Comparison of ENCODE assay signal across 15 mouse cellular contexts in the genomic region with DNA sequence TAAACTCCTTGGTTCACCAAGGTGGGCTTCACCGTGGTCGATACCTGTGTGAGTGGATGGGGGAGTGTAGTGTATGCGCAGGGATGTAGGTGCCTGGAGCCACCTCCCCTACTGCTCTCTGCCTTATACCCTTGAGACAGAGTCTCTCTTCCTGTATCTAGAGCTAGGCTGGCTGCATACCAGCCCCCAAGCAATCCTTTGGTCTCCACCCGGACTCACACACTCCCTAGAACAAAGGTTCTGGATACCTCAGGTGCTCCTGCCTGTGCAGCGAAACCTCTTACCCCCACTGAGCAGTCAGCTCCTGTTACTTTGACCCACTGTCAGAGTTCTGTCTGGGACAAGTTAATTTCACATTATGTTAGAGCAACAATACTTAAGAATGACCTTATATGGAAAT. TPM values are rescaled to one million over a fixed set of nuclear protein-coding genes. Genes with fewer than 3 reads are reported as not detected.
A peak's percentile ranks its signal among the peaks of the same experiment; 100 is the strongest.
DNase-seq lines count a peak whose midpoint lies in the region; ATAC-seq lines count a peak whose summit lies in the region.
"Had no signal": no experiment of that assay in that cellular context is flagged by ENCODE, and none has a peak within 500 bp of the region (broad histone marks: within the 10 kb centered on the region; RNA-seq: fewer than 3 reads in every experiment).

No protein-coding gene starts in this region.

- no peak overlapping the region for H3K4me3 ChIP-seq in heart, embryonic 10.5 days
- H3K4me3 ChIP-seq in heart, embryonic 11.5 days (ENCODE audit: low read depth, low read length), result no peak overlapping the region
- no peak overlapping the region for H3K4me3 ChIP-seq in embryonic facial prominence, embryonic 13.5 days
- no peak overlapping the region for H3K4me3 ChIP-seq in kidney, embryonic 16.5 days (ENCODE audit: low read length)
- H3K4me3 ChIP-seq in midbrain, embryonic 16.5 days (ENCODE audit: low read depth, low read length), result no peak overlapping the region
- H3K4me3 ChIP-seq: lung, embryonic 15.5 days had no signal

- H3K9me3 ChIP-seq in heart, embryonic 10.5 days, result no peaks in the 10 kb centered on the region
- H3K9me3 ChIP-seq in heart, embryonic 11.5 days (replicated peaks; ENCODE audit: control insufficient read depth, low read length), result no peaks in the 10 kb centered on the region; the same call in 1 of the 2 replicates
- no peaks in the 10 kb centered on the region for H3K9me3 ChIP-seq in embryonic facial prominence, embryonic 13.5 days
- no peaks in the 10 kb centered on the region for H3K9me3 ChIP-seq in kidney, embryonic 16.5 days (ENCODE audit: low read length)
- no peaks in the 10 kb centered on the region for H3K9me3 ChIP-seq in midbrain, embryonic 16.5 days (replicated peaks; ENCODE audit: control insufficient read depth, low read length, poor library complexity, severe bottlenecking)
- H3K9me3 ChIP-seq: lung, embryonic 15.5 days had no signal

- DNase-seq in heart, embryonic 10.5 days (ENCODE audit: low spot score), result no peak
- no peak for DNase-seq in gastrocnemius, postnatal 14 days
- DNase-seq in MN1 (ENCODE audit: low spot score), result no peak
- DNase-seq in layer of hippocampus, adult 8-10 months (ENCODE audit: low spot score in 2 of 2), result no peak
- DNase-seq: adrenal gland, postnatal 25 days; cerebellum, adult 2 months; gastrocnemius, postnatal 10 days; heart, postnatal 36 days; thymus, postnatal 14 days had no signal

- peak overlapping the region; percentile 49; the same call in 1 of the 2 replicates for H3K27ac ChIP-seq in heart, embryonic 10.5 days
- no peak overlapping the region for H3K27ac ChIP-seq in heart, embryonic 11.5 days (ENCODE audit: low read depth, low read length)
- peak overlapping the region; percentile 100 for H3K27ac ChIP-seq in embryonic facial prominence, embryonic 13.5 days
- peak overlapping the region; percentile 26; the same call in 1 of the 2 replicates for H3K27ac ChIP-seq in kidney, embryonic 16.5 days (ENCODE audit: low read length)
- peak overlapping the region; percentile 100 for H3K27ac ChIP-seq in midbrain, embryonic 16.5 days (ENCODE audit: low read length)
- H3K27ac ChIP-seq: lung, embryonic 15.5 days had no signal

- H3K27me3 ChIP-seq in heart, embryonic 10.5 days (ENCODE audit: insufficient read depth, poor library complexity, severe bottlenecking), result no peaks in the 10 kb centered on the region
- no peaks in the 10 kb centered on the region for H3K27me3 ChIP-seq in heart, embryonic 11.5 days (ENCODE audit: control insufficient read depth, insufficient read depth, low read length)
- no peaks in the 10 kb centered on the region for H3K27me3 ChIP-seq in embryonic facial prominence, embryonic 13.5 days
- H3K27me3 ChIP-seq in kidney, embryonic 16.5 days (ENCODE audit: insufficient read depth, low read length), result no peaks in the 10 kb centered on the region
- no peaks in the 10 kb centered on the region for H3K27me3 ChIP-seq in midbrain, embryonic 16.5 days (ENCODE audit: control insufficient read depth, insufficient read depth, low read depth, low read length)
- H3K27me3 ChIP-seq: lung, embryonic 15.5 days; Patski had no signal

- H3K9ac ChIP-seq in heart, embryonic 11.5 days (ENCODE audit: low read depth, low read length), result no peak overlapping the region
- H3K9ac ChIP-seq in embryonic facial prominence, embryonic 13.5 days, result no peak overlapping the region
- H3K9ac ChIP-seq in kidney, embryonic 16.5 days (replicated peaks; ENCODE audit: low read length), result no peak overlapping the region
- H3K9ac ChIP-seq in midbrain, embryonic 16.5 days (ENCODE audit: low read depth, low read length), result no peak overlapping the region
- H3K9ac ChIP-seq: lung, embryonic 15.5 days had no signal

- intact Hi-C loops in gastrocnemius, postnatal 14 days (cut with DNase I; ENCODE audit: low total_unique reads), result no loop called here

- peaks cover 36% of the 10 kb centered on the region for H3K4me1 ChIP-seq in heart, embryonic 10.5 days
- peaks cover 17% of the 10 kb centered on the region for H3K4me1 ChIP-seq in heart, embryonic 11.5 days (ENCODE audit: control insufficient read depth, insufficient read depth, low read length)
- H3K4me1 ChIP-seq in embryonic facial prominence, embryonic 13.5 days, result peaks cover 37% of the 10 kb centered on the region
- H3K4me1 ChIP-seq in kidney, embryonic 16.5 days (ENCODE audit: insufficient read depth, low read length), result peaks cover 33% of the 10 kb centered on the region
- peaks cover 30% of the 10 kb centered on the region for H3K4me1 ChIP-seq in midbrain, embryonic 16.5 days (ENCODE audit: control insufficient read depth, insufficient read depth, low read length)

- 78% methylated on average over 5 of the region's 5 CpGs for WGBS in heart, embryonic 10.5 days
- WGBS in heart, embryonic 11.5 days (ENCODE audit: insufficient replicate concordance), result 78% methylated on average over 5 of the region's 5 CpGs
- 48% methylated on average over 5 of the region's 5 CpGs for WGBS in embryonic facial prominence, embryonic 13.5 days
- 73% methylated on average over 5 of the region's 5 CpGs for WGBS in kidney, embryonic 16.5 days
- WGBS in midbrain, embryonic 16.5 days, result 78% methylated on average over 5 of the region's 5 CpGs

- peaks cover 1% of the 10 kb centered on the region; the same call in 1 of the 2 replicates for H3K36me3 ChIP-seq in heart, embryonic 10.5 days
- no peaks in the 10 kb centered on the region for H3K36me3 ChIP-seq in heart, embryonic 11.5 days (ENCODE audit: control insufficient read depth, insufficient read depth, low read length)
- H3K36me3 ChIP-seq in embryonic facial prominence, embryonic 13.5 days, result no peaks in the 10 kb centered on the region
- H3K36me3 ChIP-seq in kidney, embryonic 16.5 days (ENCODE audit: insufficient read depth, low read length), result no peaks in the 10 kb centered on the region
- H3K36me3 ChIP-seq in midbrain, embryonic 16.5 days (ENCODE audit: control insufficient read depth, insufficient read depth, low read length), result no peaks in the 10 kb centered on the region
- H3K36me3 ChIP-seq: lung, embryonic 15.5 days had no signal

- ATAC-seq in heart, embryonic 11.5 days (replicated peaks; ENCODE audit: insufficient number of reproducible peaks, low FRiP score, low TSS enrichment), result no peak
- ATAC-seq in embryonic facial prominence, embryonic 13.5 days (ENCODE audit: insufficient number of reproducible peaks, insufficient read depth, low FRiP score, low TSS enrichment, low read depth), result no peak
- no peak for ATAC-seq in kidney, embryonic 16.5 days (ENCODE audit: low FRiP score, low TSS enrichment)
- no peak for ATAC-seq in midbrain, embryonic 16.5 days
- ATAC-seq: Patski had no signal

- no peak overlapping the region for H3K4me2 ChIP-seq in heart, embryonic 11.5 days
- H3K4me2 ChIP-seq in embryonic facial prominence, embryonic 13.5 days, result 0 out of 2 replicates have a peak overlapping the region, but pooled peaks have one; percentile 97
- H3K4me2 ChIP-seq in kidney, embryonic 16.5 days (replicated peaks; ENCODE audit: low read depth, low read length), result no peak overlapping the region
- H3K4me2 ChIP-seq in midbrain, embryonic 16.5 days (ENCODE audit: low read length), result no peak overlapping the region
- H3K4me2 ChIP-seq: lung, embryonic 15.5 days had no signal

RNA-seq across cellular contexts. Expression of a gene that starts 8.2 kb away (rescaled TPM):
- 22.2 and 24.8 TPM in 2 replicates for polyA plus RNA-seq in heart, embryonic 10.5 days (2016; fragmentation: Nextera tagmentation; extraction: Ambion mirVana)
- polyA plus RNA-seq in heart, embryonic 11.5 days (2014; fragmentation: Nextera tagmentation; extraction: Ambion mirVana), result 23.5 and 24.4 TPM in 2 replicates
- polyA plus RNA-seq in embryonic facial prominence, embryonic 13.5 days (2015; fragmentation: Nextera tagmentation; extraction: Ambion mirVana), result 44.0 and 55.7 TPM in 2 replicates
- 18.2 and 20.6 TPM in 2 replicates for polyA plus RNA-seq in kidney, embryonic 16.5 days (2015; fragmentation: Nextera tagmentation; extraction: Ambion mirVana)
- polyA plus RNA-seq in midbrain, embryonic 16.5 days (2015; fragmentation: Nextera tagmentation; extraction: Ambion mirVana), result 23.3 and 27.7 TPM in 2 replicates
- total RNA-seq in gastrocnemius, postnatal 14 days (2021), result 10 to 100 TPM; 36.2 to 37.1 TPM
- total RNA-seq in layer of hippocampus, adult 8-10 months (2022), result 100 to 1,000 TPM; 131 to 153 (median 136) TPM
